Comparison of ENCODE assay signal across 9 mouse cellular contexts in the genomic region with DNA sequence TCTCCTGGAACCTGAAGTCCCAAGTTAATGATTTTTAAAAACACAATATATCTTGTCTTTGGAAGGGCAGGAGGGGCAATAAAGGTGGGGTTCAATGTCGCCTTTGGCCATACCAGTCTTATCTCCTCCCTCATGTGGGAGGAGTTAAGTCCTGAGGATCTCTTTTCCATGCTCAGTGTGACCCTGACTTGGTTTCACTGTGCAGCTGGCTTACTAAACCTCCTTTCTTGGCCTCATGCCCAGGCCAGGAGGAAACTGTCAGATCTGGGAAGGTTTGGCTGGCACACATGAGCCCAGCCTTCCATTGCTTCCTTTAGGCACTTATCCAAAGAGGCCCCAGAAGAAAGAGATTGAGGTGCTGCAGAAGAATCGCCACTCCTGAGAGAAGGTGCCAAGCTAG. TPM values are rescaled to one million over a fixed set of nuclear protein-coding genes. Genes with fewer than 3 reads are reported as not detected.
DNase-seq lines count a peak whose midpoint lies in the region; ATAC-seq and TF ChIP-seq lines count a peak whose summit lies in the region.
"Had no signal": no experiment of that assay in that cellular context is flagged by ENCODE, and none has a peak within 500 bp of the region (broad histone marks: within the 10 kb centered on the region; RNA-seq: fewer than 3 reads in every experiment).

A gene (plus strand): TSS at position 189 of the 400 bp plus-strand sequence.

- no peak; the same call in 1 of the 2 replicates for ATAC-seq in forebrain, postnatal 0 days
- no peak for ATAC-seq in forebrain, embryonic 11.5 days (replicated peaks; ENCODE audit: low FRiP score)
- ATAC-seq in hindbrain, embryonic 12.5 days (ENCODE audit: low FRiP score): no peak

- H3K4me2 ChIP-seq in forebrain, postnatal 0 days (ENCODE audit: low read depth): no peak within 1 kb of the TSS
- H3K4me2 ChIP-seq in forebrain, embryonic 11.5 days (ENCODE audit: low read depth, low read length, severe bottlenecking): no peak within 1 kb of the TSS
- no peak within 1 kb of the TSS for H3K4me2 ChIP-seq in hindbrain, embryonic 12.5 days (replicated peaks)

- H3K4me1 ChIP-seq in forebrain, postnatal 0 days (ENCODE audit: insufficient read depth): no peaks in the 10 kb centered on the region
- H3K4me1 ChIP-seq in forebrain, embryonic 11.5 days (replicated peaks; ENCODE audit: control insufficient read depth, insufficient read depth, low read length): no peaks in the 10 kb centered on the region
- H3K4me1 ChIP-seq in hindbrain, embryonic 12.5 days: no peaks in the 10 kb centered on the region

- DNase-seq in forebrain, postnatal 0 days: peak; percentile 12
- no peak for DNase-seq in forebrain, embryonic 11.5 days (ENCODE audit: low spot score)
- DNase-seq in right cerebral cortex, postnatal 14 days: peak; percentile 14
- DNase-seq in right cerebral cortex, postnatal 36 days (ENCODE audit: low spot score in 2 of 2): no peak
- DNase-seq in kidney, postnatal 36 days: peak; percentile 68 to 76
- DNase-seq in testis, postnatal 14 days (ENCODE audit: low spot score): peak; percentile 32
- DNase-seq in thymus, postnatal 36 days: no peak

- no peak within 1 kb of the TSS for H3K4me3 ChIP-seq in forebrain, postnatal 0 days (ENCODE audit: low read depth, low read length)
- H3K4me3 ChIP-seq in forebrain, embryonic 11.5 days (ENCODE audit: low read depth, low read length): no peak within 1 kb of the TSS
- H3K4me3 ChIP-seq in hindbrain, embryonic 12.5 days: no peak within 1 kb of the TSS

- no peak within 1 kb of the TSS for H3K27ac ChIP-seq in forebrain, postnatal 0 days (ENCODE audit: low read depth, low read length)
- no peak within 1 kb of the TSS for H3K27ac ChIP-seq in forebrain, embryonic 11.5 days (ENCODE audit: low read depth, low read length)
- H3K27ac ChIP-seq in hindbrain, embryonic 12.5 days: no peak within 1 kb of the TSS

- H3K9ac ChIP-seq in forebrain, postnatal 0 days: no peak within 1 kb of the TSS
- H3K9ac ChIP-seq in forebrain, embryonic 11.5 days (ENCODE audit: low read length): no peak within 1 kb of the TSS
- no peak within 1 kb of the TSS for H3K9ac ChIP-seq in hindbrain, embryonic 12.5 days

- H3K9me3 ChIP-seq in forebrain, postnatal 0 days (ENCODE audit: low read length): no peaks in the 10 kb centered on the region
- no peaks in the 10 kb centered on the region for H3K9me3 ChIP-seq in forebrain, embryonic 11.5 days (ENCODE audit: control insufficient read depth, low read length)
- no peaks in the 10 kb centered on the region for H3K9me3 ChIP-seq in hindbrain, embryonic 12.5 days (replicated peaks)

- 31% methylated on average over 2 of the region's 2 CpGs for WGBS in forebrain, postnatal 0 days
- 73% methylated on average over 2 of the region's 2 CpGs for WGBS in forebrain, embryonic 11.5 days
- WGBS in hindbrain, embryonic 12.5 days: 76% methylated on average over 2 of the region's 2 CpGs

- no peak for TF ChIP-seq CTCF in forebrain, postnatal 0 days (IDR thresholded peaks at IDR 0.05; ENCODE audit: low read depth)

- no peaks in the 10 kb centered on the region for H3K27me3 ChIP-seq in forebrain, postnatal 0 days (ENCODE audit: insufficient read depth, low read length)
- H3K27me3 ChIP-seq in forebrain, embryonic 11.5 days (ENCODE audit: control insufficient read depth, insufficient read depth, low read length): no peaks in the 10 kb centered on the region
- no peaks in the 10 kb centered on the region for H3K27me3 ChIP-seq in hindbrain, embryonic 12.5 days

- no peaks in the 10 kb centered on the region for H3K36me3 ChIP-seq in forebrain, postnatal 0 days (ENCODE audit: insufficient read depth)
- H3K36me3 ChIP-seq in forebrain, embryonic 11.5 days (ENCODE audit: control insufficient read depth, insufficient read depth, low read length): no peaks in the 10 kb centered on the region
- H3K36me3 ChIP-seq in hindbrain, embryonic 12.5 days: no peaks in the 10 kb centered on the region

RNA-seq across cellular contexts. Expression of the gene that starts here (rescaled TPM):
- not detected in 2 replicates for total RNA-seq in forebrain, postnatal 0 days (2014; rRNA removed)
- polyA plus RNA-seq in forebrain, postnatal 0 days (2015; fragmentation: Nextera tagmentation; extraction: Ambion mirVana): 0.16 TPM in 1 of 2 replicates, not detected in the other
- polyA plus RNA-seq in forebrain, embryonic 11.5 days (2014; fragmentation: Nextera tagmentation; extraction: Ambion mirVana): not detected in 2 replicates
- not detected in 2 replicates for polyA plus RNA-seq in hindbrain, embryonic 12.5 days (2016; fragmentation: Nextera tagmentation; extraction: Ambion mirVana)
- total RNA-seq: left cerebral cortex, postnatal 25 days had no signal

Comparison
In these comparisons a context has a peak if more than half of its experiments do, and no peak if none do; other contexts are left out.
1. DNase-seq: peak in right cerebral cortex, postnatal 14 days (single experiment), kidney, postnatal 36 days (2 of 2) and testis, postnatal 14 days (single experiment); none in forebrain, embryonic 11.5 days (single experiment), right cerebral cortex, postnatal 36 days (0 of 2) and thymus, postnatal 36 days (0 of 2).
2. Peak in DNase-seq in forebrain, postnatal 0 days; RNA of the gene not detected or under 1 TPM.